Mouse (Mus musculus) embryo, embryonic 9.5 days (tissue): ENCODE results near the gene Ptov1.

ENCODE experiments used
- DNase-seq: peaks from one replicate; pipeline ENCODE4 v3.0.0-alpha.2; 2017; ENCODE audit errors: extremely low spot score

The Ptov1 gene

DNA sequence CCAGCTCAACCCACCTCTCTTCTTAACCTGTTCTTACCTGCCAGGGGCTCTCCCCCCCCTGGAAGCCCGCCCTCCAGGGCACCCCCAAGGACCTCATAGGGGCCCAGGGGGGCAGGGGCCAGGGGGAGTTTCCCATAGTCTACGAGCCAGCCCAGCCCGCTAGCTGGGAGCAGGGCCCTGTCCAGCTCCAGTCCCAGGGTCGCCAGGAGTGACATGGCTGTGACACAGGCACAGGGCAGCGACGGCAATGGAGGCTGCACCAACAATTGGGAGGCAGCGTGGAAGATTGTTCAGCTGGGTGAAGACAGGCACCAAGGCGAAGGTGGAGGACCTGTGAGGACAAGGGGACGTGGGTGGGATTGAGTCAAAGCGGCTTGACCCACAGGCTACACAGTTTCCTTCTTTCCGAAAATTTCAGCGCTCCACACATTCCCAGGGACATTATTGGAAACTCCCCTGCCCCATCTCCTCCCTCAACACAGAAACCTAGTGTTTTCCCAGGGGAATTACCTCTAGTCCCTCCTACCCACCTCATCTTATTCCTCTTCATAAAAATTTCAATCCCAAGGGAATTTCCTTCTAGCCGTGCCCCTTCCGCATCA lies 54.5 kb downstream of the Ptov1 start:
- DNase-seq = no peak

DNA sequence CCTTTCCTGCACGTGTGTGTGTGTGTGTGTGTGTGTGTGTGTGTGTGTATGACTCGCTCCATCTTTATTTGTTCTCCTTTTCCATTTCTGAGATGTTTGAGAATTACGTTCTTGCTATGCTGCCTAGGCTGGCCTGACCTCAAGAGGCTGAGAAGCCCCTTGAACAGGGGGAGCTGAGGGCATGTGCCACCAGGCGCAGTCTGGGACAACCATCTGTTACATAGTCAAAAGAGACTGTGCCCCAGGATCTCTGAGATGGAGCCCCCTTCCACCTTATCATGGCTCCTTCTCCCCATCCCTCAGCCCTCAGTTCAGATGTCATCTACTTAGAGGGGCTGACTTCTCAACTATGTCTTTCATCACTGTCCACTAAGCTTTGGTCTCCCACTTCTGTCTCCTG lies 55.2 kb downstream of the Ptov1 start:
- DNase-seq = no peak

DNA sequence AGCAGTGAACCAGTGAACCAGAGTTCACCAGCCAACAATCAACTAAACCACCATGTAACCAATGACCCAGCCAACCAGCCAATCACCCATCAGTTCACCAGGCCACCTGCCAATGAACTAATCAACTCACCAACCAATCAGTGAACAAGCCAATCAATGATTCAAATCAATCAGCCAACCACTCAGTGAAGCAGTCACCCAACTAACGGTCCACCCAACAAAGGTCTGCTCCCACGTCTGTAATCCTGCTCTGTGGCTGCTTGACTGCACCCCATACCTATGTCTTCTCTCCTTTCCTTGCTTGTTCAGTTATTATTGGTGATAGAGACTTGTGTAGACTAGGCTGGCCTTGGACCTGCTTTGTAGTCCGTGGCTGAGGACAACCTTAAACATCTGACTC lies 55.6 kb downstream of the Ptov1 start:
- DNase-seq = no peak
